Mouse (Mus musculus): Measurements from ENCODE around the gene Ly6g6d. TPM values are rescaled to one million over a fixed set of nuclear protein-coding genes. Genes with fewer than 3 reads are reported as not detected.

Ly6g6d gene
- polyA plus RNA-seq, 1 experiment from 2014 or later: 4.4 TPM

Other genes starting within 250 kb of the Ly6g6d start
- gene Stk19, start 241.1 kb downstream of the Ly6g6d start, polyA plus RNA-seq (2015; fragmentation: Nextera tagmentation; extraction: Ambion mirVana): 31.7 and 34.7 TPM in 2 replicates
- gene Dxo, start 241.0 kb downstream of the Ly6g6d start, polyA plus RNA-seq (2015; fragmentation: Nextera tagmentation; extraction: Ambion mirVana): 71.0 and 77.9 TPM in 2 replicates
- gene Skiv2l, start 227.9 kb downstream of the Ly6g6d start, polyA plus RNA-seq (2015; fragmentation: Nextera tagmentation; extraction: Ambion mirVana): 59.3 and 62.0 TPM in 2 replicates
- 117 and 121 TPM in 2 replicates for gene Nelfe, start 227.7 kb downstream of the Ly6g6d start, polyA plus RNA-seq (2015; fragmentation: Nextera tagmentation; extraction: Ambion mirVana)
- gene Cfb, start 215.5 kb downstream of the Ly6g6d start, polyA plus RNA-seq (2015; fragmentation: Nextera tagmentation; extraction: Ambion mirVana): 15.1 and 17.3 TPM in 2 replicates
- gene Zbtb12, start 198.6 kb downstream of the Ly6g6d start, polyA plus RNA-seq (2015; fragmentation: Nextera tagmentation; extraction: Ambion mirVana): 3.5 and 4.3 TPM in 2 replicates
- gene Gm20547, start 196.0 kb downstream of the Ly6g6d start, polyA plus RNA-seq (2015; fragmentation: Nextera tagmentation; extraction: Ambion mirVana): not detected in 2 replicates
- gene C2, start 179.8 kb downstream of the Ly6g6d start, polyA plus RNA-seq (2015; fragmentation: Nextera tagmentation; extraction: Ambion mirVana): 4.6 and 5.7 TPM in 2 replicates
- gene Ehmt2, start 179.6 kb downstream of the Ly6g6d start, polyA plus RNA-seq (2015; fragmentation: Nextera tagmentation; extraction: Ambion mirVana): 89.9 and 92.8 TPM in 2 replicates
- gene Slc44a4, start 163.6 kb downstream of the Ly6g6d start, polyA plus RNA-seq (2015; fragmentation: Nextera tagmentation; extraction: Ambion mirVana): 17.9 and 18.9 TPM in 2 replicates
- 50.0 and 54.1 TPM in 2 replicates for gene Neu1, start 146.8 kb downstream of the Ly6g6d start, polyA plus RNA-seq (2015; fragmentation: Nextera tagmentation; extraction: Ambion mirVana)
- 0.76 and 0.80 TPM in 2 replicates for gene Hspa1b, start 118.8 kb downstream of the Ly6g6d start, polyA plus RNA-seq (2015; fragmentation: Nextera tagmentation; extraction: Ambion mirVana)
- gene Gm20481, start 108.2 kb downstream of the Ly6g6d start, polyA plus RNA-seq (2015; fragmentation: Nextera tagmentation; extraction: Ambion mirVana): not detected in 2 replicates
- gene Hspa1a, start 105.9 kb downstream of the Ly6g6d start, polyA plus RNA-seq (2015; fragmentation: Nextera tagmentation; extraction: Ambion mirVana): 11.2 and 13.4 TPM in 2 replicates
- 1.0 and 1.3 TPM in 2 replicates for gene Hspa1l, start 105.4 kb downstream of the Ly6g6d start, polyA plus RNA-seq (2015; fragmentation: Nextera tagmentation; extraction: Ambion mirVana)
- 206 and 230 TPM in 2 replicates for gene Lsm2, start 96.2 kb downstream of the Ly6g6d start, polyA plus RNA-seq (2015; fragmentation: Nextera tagmentation; extraction: Ambion mirVana)
- 132 and 137 TPM in 2 replicates for gene Vars, start 77.1 kb downstream of the Ly6g6d start, polyA plus RNA-seq (2015; fragmentation: Nextera tagmentation; extraction: Ambion mirVana)
- 0.21 and 0.31 TPM in 2 replicates for gene Vwa7, start 61.5 kb downstream of the Ly6g6d start, polyA plus RNA-seq (2015; fragmentation: Nextera tagmentation; extraction: Ambion mirVana)
- gene Sapcd1, start 50.0 kb downstream of the Ly6g6d start, polyA plus RNA-seq (2015; fragmentation: Nextera tagmentation; extraction: Ambion mirVana): 5.7 and 7.1 TPM in 2 replicates
- 4.5 and 6.9 TPM in 2 replicates for gene Msh5, start 31.3 kb downstream of the Ly6g6d start, polyA plus RNA-seq (2015; fragmentation: Nextera tagmentation; extraction: Ambion mirVana)
- 341 and 345 TPM in 2 replicates for gene Clic1, start 28.1 kb downstream of the Ly6g6d start, polyA plus RNA-seq (2015; fragmentation: Nextera tagmentation; extraction: Ambion mirVana)
- 375 and 376 TPM in 2 replicates for gene Ddah2, start 19.0 kb downstream of the Ly6g6d start, polyA plus RNA-seq (2015; fragmentation: Nextera tagmentation; extraction: Ambion mirVana)
- not detected in 2 replicates for gene Ly6g6c, start 12.7 kb downstream of the Ly6g6d start, polyA plus RNA-seq (2015; fragmentation: Nextera tagmentation; extraction: Ambion mirVana)
- 0.49 and 0.52 TPM in 2 replicates for gene Mpig6b, start 11.9 kb downstream of the Ly6g6d start, polyA plus RNA-seq (2015; fragmentation: Nextera tagmentation; extraction: Ambion mirVana)
- gene Ly6g6e, start 1.2 kb downstream of the Ly6g6d start, polyA plus RNA-seq (2015; fragmentation: Nextera tagmentation; extraction: Ambion mirVana): 1.1 and 2.0 TPM in 2 replicates
- gene Ly6g6f, start 7.5 kb upstream of the Ly6g6d start, polyA plus RNA-seq (2015; fragmentation: Nextera tagmentation; extraction: Ambion mirVana): 0.26 TPM in 1 of 2 replicates, not detected in the other
- gene Abhd16a, start 11.2 kb upstream of the Ly6g6d start, polyA plus RNA-seq (2015; fragmentation: Nextera tagmentation; extraction: Ambion mirVana): 115 and 118 TPM in 2 replicates
- not detected in 2 replicates for gene Ly6g5c, start 30.2 kb upstream of the Ly6g6d start, polyA plus RNA-seq (2015; fragmentation: Nextera tagmentation; extraction: Ambion mirVana)
- gene Ly6g5b, start 37.4 kb upstream of the Ly6g6d start, polyA plus RNA-seq (2015; fragmentation: Nextera tagmentation; extraction: Ambion mirVana): 0.89 and 1.5 TPM in 2 replicates
- 22.3 and 23.7 TPM in 2 replicates for gene Gpank1, start 43.4 kb upstream of the Ly6g6d start, polyA plus RNA-seq (2015; fragmentation: Nextera tagmentation; extraction: Ambion mirVana)
- gene Csnk2b, start 44.0 kb upstream of the Ly6g6d start, polyA plus RNA-seq (2015; fragmentation: Nextera tagmentation; extraction: Ambion mirVana): 293 and 308 TPM in 2 replicates
- gene D17H6S53E, start 48.3 kb upstream of the Ly6g6d start, polyA plus RNA-seq (2015; fragmentation: Nextera tagmentation; extraction: Ambion mirVana): 8.5 and 12.0 TPM in 2 replicates
- gene Apom, start 54.0 kb upstream of the Ly6g6d start, polyA plus RNA-seq (2015; fragmentation: Nextera tagmentation; extraction: Ambion mirVana): 22.2 and 27.5 TPM in 2 replicates
- gene Bag6, start 57.1 kb upstream of the Ly6g6d start, polyA plus RNA-seq (2015; fragmentation: Nextera tagmentation; extraction: Ambion mirVana): 56.4 TPM in 2 replicates
- 166 and 215 TPM in 2 replicates for gene Prrc2a, start 86.8 kb upstream of the Ly6g6d start, polyA plus RNA-seq (2015; fragmentation: Nextera tagmentation; extraction: Ambion mirVana)
- gene Aif1, start 98.0 kb upstream of the Ly6g6d start, polyA plus RNA-seq (2015; fragmentation: Nextera tagmentation; extraction: Ambion mirVana): 8.3 and 9.2 TPM in 2 replicates
- 10.7 and 12.8 TPM in 2 replicates for gene Lst1, start 110.4 kb upstream of the Ly6g6d start, polyA plus RNA-seq (2015; fragmentation: Nextera tagmentation; extraction: Ambion mirVana)
- 0.66 and 1.2 TPM in 2 replicates for gene Ltb, start 116.4 kb upstream of the Ly6g6d start, polyA plus RNA-seq (2015; fragmentation: Nextera tagmentation; extraction: Ambion mirVana)
- gene Tnf, start 123.9 kb upstream of the Ly6g6d start, polyA plus RNA-seq (2015; fragmentation: Nextera tagmentation; extraction: Ambion mirVana): 0.15 and 0.28 TPM in 2 replicates
- 0.13 TPM in 1 of 2 replicates, not detected in the other for gene Lta, start 127.3 kb upstream of the Ly6g6d start, polyA plus RNA-seq (2015; fragmentation: Nextera tagmentation; extraction: Ambion mirVana)
- gene Gm16181, start 142.8 kb upstream of the Ly6g6d start, polyA plus RNA-seq (2015; fragmentation: Nextera tagmentation; extraction: Ambion mirVana): 0.56 and 0.62 TPM in 2 replicates
- gene Atp6v1g2, start 155.6 kb upstream of the Ly6g6d start, polyA plus RNA-seq (2015; fragmentation: Nextera tagmentation; extraction: Ambion mirVana): 5.8 and 8.5 TPM in 2 replicates
- 11.6 TPM in 2 replicates for gene Nfkbil1, start 157.7 kb upstream of the Ly6g6d start, polyA plus RNA-seq (2015; fragmentation: Nextera tagmentation; extraction: Ambion mirVana)
- 553 and 556 TPM in 2 replicates for gene Ddx39b, start 163.7 kb upstream of the Ly6g6d start, polyA plus RNA-seq (2015; fragmentation: Nextera tagmentation; extraction: Ambion mirVana)
- 73.6 and 87.2 TPM in 2 replicates for gene H2-D1, start 184.7 kb upstream of the Ly6g6d start, polyA plus RNA-seq (2015; fragmentation: Nextera tagmentation; extraction: Ambion mirVana)
- gene H2-Q1, start 242.3 kb upstream of the Ly6g6d start, polyA plus RNA-seq (2015; fragmentation: Nextera tagmentation; extraction: Ambion mirVana): not detected in 2 replicates